Mouse (Mus musculus) small intestine, adult 2 months (tissue): ENCODE data around the gene Mtch1.
"Not testable (repeated sequence)": the region's sequence is repeated elsewhere in the genome, so short reads cannot be mapped to it uniquely, and the experiment has no call there.

Experiments
- CTCF ChIP-seq: fragments of 200-500 bp; IDR thresholded peaks from 2 replicates; pipeline ENCODE4 v1.5.1; 2012; ENCODE audit warnings: low read depth, mild to moderate bottlenecking, control low read depth, inconsistent platforms, low read length, moderate library complexity, mixed read lengths; ENCODE audit not compliant: insufficient replicate concordance, insufficient read length; ENCODE audit errors: extremely low read depth
- POLR2A ChIP-seq: fragments of 200-500 bp; IDR thresholded peaks from 2 replicates; pipeline ENCODE4 v1.6.1; 2012; ENCODE audit warnings: low read depth, mild to moderate bottlenecking, control low read depth, inconsistent platforms, low read length, moderate library complexity

- not testable (repeated sequence) for TF ChIP-seq POLR2A, CTCF
These were observed 47.0 kb upstream of the Mtch1 start for GRCm38 (mm10) chr17:29394761-29395160.
